Mouse (Mus musculus) layer of hippocampus, adult 2 months (tissue): Measurements from ENCODE around the gene Has3. TPM values are rescaled to one million over a fixed set of nuclear protein-coding genes. Genes with fewer than 3 reads are reported as not detected.
A peak's percentile ranks its signal among the peaks of the same experiment; 100 is the strongest.
"Not testable (repeated sequence)": the region's sequence is repeated elsewhere in the genome, so short reads cannot be mapped to it uniquely, and the experiment has no call there.

ENCODE experiments used
- DNase-seq, 2 experiments: peaks; one replicate each; pipeline ENCODE4 v3.0.0; 2022; ENCODE audit warnings: low spot score in 2 of 2
- H3K27ac ChIP-seq: fragments of 200-600 bp; 2 replicates; pipeline ENCODE4 v1.8.1; 2022
- H3K4me3 ChIP-seq: fragments of 200-600 bp; 2 replicates; pipeline ENCODE4 v1.8.1; 2022; ENCODE audit warnings: mild to moderate bottlenecking
- CTCF ChIP-seq: fragments of 200-600 bp; conservative IDR thresholded peaks from 2 replicates; pipeline ENCODE4 v1.8.1; 2022; ENCODE audit warnings: antibody characterized with exemption, mild to moderate bottlenecking, moderate library complexity
- total RNA-seq, 2 experiments: library from RNA; stranded (reverse); gene quantifications; 2 replicates each; pipeline ENCODE4 v1.2.3; 2021

Has3 gene
- total RNA-seq, 2 experiments from 2014 or later: 1.3 to 1.9 TPM

- no peak for DNase-seq
- no peak overlapping the region for H3K4me3 ChIP-seq
- H3K27ac ChIP-seq: no peak overlapping the region
- TF ChIP-seq CTCF: peak; percentile 67
These were observed 57.2 kb downstream of the Has3 start for GRCm38 (mm10) chr8:106927247-106927646.

GRCm38 (mm10) chr8:106928182-106928581, 58.1 kb downstream of the Has3 start:
- not testable (repeated sequence) for H3K27ac ChIP-seq, H3K4me3 ChIP-seq, DNase-seq

- DNase-seq: no peak
- no peak for TF ChIP-seq CTCF
- peak overlapping the region; percentile 58 for H3K27ac ChIP-seq
- H3K4me3 ChIP-seq: no peak overlapping the region
These were observed 59.3 kb downstream of the Has3 start for GRCm38 (mm10) chr8:106929155-106929913.

GRCm38 (mm10) chr8:106929921-106930320, 59.9 kb downstream of the Has3 start:
- Histone ChIP-seq H3K27ac (peak overlapping the region; percentile 58), H3K4me3 (no peak overlapping the region)
- DNase-seq: no peak
- TF ChIP-seq CTCF: no peak

- Histone ChIP-seq H3K27ac (peak overlapping the region; percentile 75), H3K4me3 (peak overlapping the region; percentile 34)
- no peak for DNase-seq
- TF ChIP-seq CTCF: no peak
These were observed 62.5 kb downstream of the Has3 start for GRCm38 (mm10) chr8:106932376-106933065.

- TF ChIP-seq CTCF: no peak
- Histone ChIP-seq H3K4me3 (no peak overlapping the region), H3K27ac (no peak overlapping the region)
- DNase-seq: no peak
These were observed 63.6 kb downstream of the Has3 start for GRCm38 (mm10) chr8:106933506-106934143.

Other genes starting within 250 kb of the Has3 start
- 1 to 10 TPM; 6.7 to 6.9 TPM for gene Tango6, start 187.2 kb upstream of the Has3 start, total RNA-seq
- gene Utp4, start 23.4 kb downstream of the Has3 start, total RNA-seq: 10 to 100 TPM; 43.4 to 47.9 TPM
- gene Sntb2, start 65.5 kb downstream of the Has3 start, total RNA-seq: 10 to 100 TPM; 24.8 to 24.9 TPM
- gene Vps4a, start 161.0 kb downstream of the Has3 start, total RNA-seq: 100 to 1,000 TPM; 112 to 116 TPM
- 10 to 100 TPM; 25.2 to 26.1 TPM for gene Pdf, start 178.4 kb downstream of the Has3 start, total RNA-seq
- gene Cog8, start 186.4 kb downstream of the Has3 start, total RNA-seq: 10 to 100 TPM; 27.8 to 32.5 TPM
- 10 to 100 TPM; 43.5 to 46.2 TPM for gene Nip7, start 186.6 kb downstream of the Has3 start, total RNA-seq
- under 1 TPM in 1 of 2 experiments, not detected in 1; 0.42 TPM for gene Tmed6, start 195.4 kb downstream of the Has3 start, total RNA-seq
- 10 to 100 TPM; 32.7 to 39.2 TPM for gene Terf2, start 226.3 kb downstream of the Has3 start, total RNA-seq